Mouse (Mus musculus): Measurements from ENCODE around the gene Pmf1.

- TF ChIP-seq CTCF (IDR thresholded peaks at IDR 0.05; ENCODE audit: control insufficient read depth, insufficient read depth, low read length): peak; percentile 72
- no peak for TF ChIP-seq POLR2A (IDR thresholded peaks at IDR 0.05; ENCODE audit: borderline replicate concordance, control insufficient read depth, low read depth, low read length)
These were observed 3.0 kb downstream of the Pmf1 start for GRCm38 (mm10) chr3:88407090-88407489.

Measured in bone marrow, adult 2 months (tissue).